Mouse (Mus musculus) heart, embryonic 13.5 days (tissue): ENCODE measurements around the gene Fsd1l. TPM values are rescaled to one million over a fixed set of nuclear protein-coding genes. Genes with fewer than 3 reads are reported as not detected.

Experiments used
- ATAC-seq: fragments of 200-750 bp; cut with Nextera tagmentation; 2 replicates; pipeline ENCODE4 v1.8.0; 2017; ENCODE audit warnings: moderate TSS enrichment; ENCODE audit not compliant: insufficient number of reproducible peaks, low FRiP score, low TSS enrichment; ENCODE audit errors: extremely low read depth
- H3K27ac ChIP-seq: fragments of 300-500 bp; sonication (generic); replicated peaks from 2 replicates; pipeline ENCODE4 v1.5.1; 2015; ENCODE audit warnings: moderate library complexity, mild to moderate bottlenecking, inconsistent platforms
- H3K27me3 ChIP-seq: fragments of 300-500 bp; sonication (generic); replicated peaks from 2 replicates; pipeline ENCODE4 v1.6.1; 2015; ENCODE audit warnings: mild to moderate bottlenecking, inconsistent platforms
- H3K36me3 ChIP-seq: fragments of 300-500 bp; sonication (generic); 2 replicates; pipeline ENCODE4 v1.6.1; 2015; ENCODE audit warnings: mild to moderate bottlenecking, inconsistent platforms
- H3K4me1 ChIP-seq: fragments of 300-500 bp; sonication (generic); 2 replicates; pipeline ENCODE4 v1.6.1; 2015; ENCODE audit warnings: inconsistent platforms
- H3K4me2 ChIP-seq: fragments of 300-500 bp; sonication (generic); 2 replicates; pipeline ENCODE4 v1.6.1; 2015; ENCODE audit warnings: inconsistent platforms, mild to moderate bottlenecking, moderate library complexity
- H3K4me3 ChIP-seq: fragments of 300-500 bp; sonication (generic); 2 replicates; pipeline ENCODE4 v1.5.1; 2015; ENCODE audit warnings: moderate library complexity, mild to moderate bottlenecking, inconsistent platforms
- H3K9ac ChIP-seq: fragments of 300-500 bp; sonication (generic); 2 replicates; pipeline ENCODE4 v1.6.1; 2015; ENCODE audit warnings: inconsistent platforms, mild to moderate bottlenecking, moderate library complexity
- H3K9me3 ChIP-seq: fragments of 300-500 bp; sonication (generic); 2 replicates; pipeline ENCODE4 v1.6.1; 2016; ENCODE audit warnings: inconsistent platforms
- WGBS: fragments of 180-500 bp; shearing (Covaris S2); methylation state at CpG from one replicate; pipeline ENCODE4 v1.1.7; 2015; ENCODE audit warnings: mixed read lengths; 5-methylcytosine and 5-hydroxymethylcytosine counted together
- polyA plus RNA-seq: library from polyadenylated mRNA; unstranded; fragments of >200 nt; fragmentation: Nextera tagmentation; extraction: Ambion mirVana; gene quantifications from 2 replicates; pipeline ENCODE4 v1.2.1, GENCODE M21; 2015

Fsd1l gene
- polyA plus RNA-seq, 1 experiment from 2014 or later = 9.8 TPM

DNA sequence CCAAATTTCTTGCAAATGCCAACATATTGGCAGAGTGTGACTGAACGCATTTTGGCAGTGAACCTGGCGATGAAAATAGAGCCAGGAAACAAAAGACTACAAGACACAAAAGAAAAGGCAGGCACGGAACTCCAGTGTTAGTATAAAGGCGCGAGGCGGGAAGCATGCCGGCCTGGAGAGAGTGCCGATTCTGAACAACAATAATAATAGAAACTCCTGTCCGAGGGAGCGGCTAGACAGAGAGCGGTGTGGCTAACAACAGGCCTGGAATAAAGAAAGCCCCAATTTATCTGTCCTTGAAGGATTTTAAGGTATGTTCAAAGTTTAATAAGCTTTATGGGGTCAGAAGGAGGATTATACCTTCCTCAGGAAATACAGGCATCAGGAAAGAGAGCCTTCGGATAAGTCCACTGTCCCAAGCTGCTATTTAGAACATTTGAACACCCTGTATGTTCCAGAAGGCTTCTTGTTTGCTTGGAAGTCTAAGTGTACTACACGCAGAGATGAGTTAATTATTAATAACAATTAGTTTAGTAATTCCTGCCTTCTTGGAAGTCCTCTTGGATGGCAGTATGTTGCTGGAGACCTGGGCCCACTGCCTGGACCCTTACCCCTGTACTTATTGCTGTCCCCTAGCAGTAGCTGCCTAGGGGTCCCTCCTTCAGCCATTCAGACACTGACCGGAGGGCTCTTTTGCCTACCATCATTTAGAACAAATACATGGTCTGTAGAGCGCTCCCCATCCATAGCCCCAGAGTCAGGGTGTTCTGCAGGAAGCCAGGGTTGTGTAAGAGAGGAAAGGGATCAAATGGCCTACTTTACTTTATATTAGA is 35.0 kb upstream of the Fsd1l start:
- Histone ChIP-seq H3K27me3 (no peaks in the 10 kb centered on the region), H3K4me1 (0 out of 2 replicates have a peak, but pooled peaks cover 9% of the 10 kb centered on the region), H3K4me3 (no peak overlapping the region), H3K9ac (no peak overlapping the region), H3K36me3 (no peaks in the 10 kb centered on the region), H3K9me3 (no peaks in the 10 kb centered on the region), H3K27ac (no peak overlapping the region), H3K4me2 (no peak overlapping the region)
- no peak for ATAC-seq
- WGBS = 68% methylated on average over 15 of the region's 15 CpGs

GRCm38 (mm10) chr4:53600462-53600861 is 30.8 kb upstream of the Fsd1l start:
- H3K27ac ChIP-seq = no peak overlapping the region
- no peak for ATAC-seq
- no peaks in the 10 kb centered on the region for H3K27me3 ChIP-seq
- WGBS = 41% methylated on average over 6 of the region's 6 CpGs
- no peak overlapping the region for H3K9ac ChIP-seq
- H3K36me3 ChIP-seq = no peaks in the 10 kb centered on the region
- H3K4me1 ChIP-seq = no peaks in the 10 kb centered on the region
- no peaks in the 10 kb centered on the region for H3K9me3 ChIP-seq
- no peak overlapping the region for H3K4me2 ChIP-seq
- H3K4me3 ChIP-seq = no peak overlapping the region

- 81% methylated on average over 5 of the region's 5 CpGs for WGBS
- no peaks in the 10 kb centered on the region for H3K4me1 ChIP-seq
Observed at GRCm38 (mm10) chr4:53614576-53615225, 16.6 kb upstream of the Fsd1l start.

DNA sequence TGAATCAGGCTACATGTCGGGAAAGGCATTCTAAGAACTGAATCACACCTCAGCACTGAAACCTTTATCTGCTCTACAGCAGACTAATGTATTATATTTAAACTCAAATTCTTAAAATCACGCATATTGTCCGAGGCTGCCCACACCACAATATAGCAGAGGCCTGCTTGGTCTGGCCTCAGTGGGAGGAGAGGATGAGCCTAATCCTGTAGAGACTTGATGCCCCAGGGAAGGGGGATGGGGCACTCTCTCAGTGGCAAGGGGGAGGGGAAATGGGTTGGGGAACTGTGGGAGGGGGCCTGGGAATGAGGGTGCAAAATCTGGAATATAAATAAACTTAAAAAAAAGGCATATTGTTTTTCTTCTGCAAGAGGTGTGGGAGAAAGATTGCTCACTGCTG is 13.3 kb upstream of the Fsd1l start:
- no peak overlapping the region for H3K4me2 ChIP-seq
- H3K4me3 ChIP-seq = no peak overlapping the region
- H3K36me3 ChIP-seq = no peaks in the 10 kb centered on the region
- WGBS = 50% methylated on average over 3 of the region's 3 CpGs
- H3K9me3 ChIP-seq = no peaks in the 10 kb centered on the region
- no peak for ATAC-seq
- H3K4me1 ChIP-seq = no peaks in the 10 kb centered on the region; the same call in 1 of the 2 replicates
- no peaks in the 10 kb centered on the region for H3K27me3 ChIP-seq
- H3K27ac ChIP-seq = no peak overlapping the region
- no peak overlapping the region for H3K9ac ChIP-seq

More at GRCm38 (mm10) chr4:53614576-53615225, 16.6 kb upstream of the Fsd1l start:
- Histone ChIP-seq H3K27ac (no peak overlapping the region), H3K9ac (no peak overlapping the region), H3K4me3 (no peak overlapping the region), H3K9me3 (no peaks in the 10 kb centered on the region), H3K36me3 (no peaks in the 10 kb centered on the region), H3K27me3 (no peaks in the 10 kb centered on the region), H3K4me2 (no peak overlapping the region)
- ATAC-seq = no peak

- no peak overlapping the region for H3K27ac ChIP-seq
- no peak overlapping the region for H3K4me3 ChIP-seq
- 68% methylated on average over 6 of the region's 6 CpGs for WGBS
Observed at GRCm38 (mm10) chr4:53620104-53620503, 11.2 kb upstream of the Fsd1l start.

DNA sequence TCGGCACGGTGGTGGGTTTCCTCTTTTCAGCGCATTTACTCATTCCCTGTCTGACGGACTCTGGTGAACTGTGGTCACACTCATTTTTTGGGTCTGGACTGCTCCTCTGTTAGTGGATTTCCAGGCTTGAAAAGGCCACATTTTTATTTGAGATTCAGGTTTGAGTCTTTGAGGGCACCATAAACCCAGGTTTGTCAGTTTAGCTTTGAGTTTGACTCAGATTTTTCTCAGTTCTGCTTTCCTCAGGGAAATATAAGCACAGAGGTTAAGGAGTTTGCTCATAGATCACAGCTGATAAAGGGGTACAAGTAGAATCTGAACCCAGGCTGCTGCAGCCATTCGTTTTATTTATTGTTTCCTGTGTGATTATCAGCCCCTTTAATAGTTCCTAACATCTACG is 10.2 kb upstream of the Fsd1l start:
- no peak overlapping the region for H3K9ac ChIP-seq
- no peak overlapping the region for H3K27ac ChIP-seq
- no peak for ATAC-seq
- H3K36me3 ChIP-seq = no peaks in the 10 kb centered on the region
- no peak overlapping the region for H3K4me2 ChIP-seq
- no peaks in the 10 kb centered on the region for H3K9me3 ChIP-seq
- no peak overlapping the region for H3K4me3 ChIP-seq
- H3K4me1 ChIP-seq = peaks cover 9% of the 10 kb centered on the region
- no peaks in the 10 kb centered on the region for H3K27me3 ChIP-seq
- WGBS = 63% methylated on average over 6 of the region's 6 CpGs

More at GRCm38 (mm10) chr4:53620104-53620503, 11.2 kb upstream of the Fsd1l start:
- ATAC-seq = no peak
- Histone ChIP-seq H3K9me3 (no peaks in the 10 kb centered on the region), H3K36me3 (no peaks in the 10 kb centered on the region), H3K27me3 (no peaks in the 10 kb centered on the region), H3K4me2 (no peak overlapping the region), H3K4me1 (peaks cover 8% of the 10 kb centered on the region), H3K9ac (no peak overlapping the region)

GRCm38 (mm10) chr4:53621490-53621889 is 9.8 kb upstream of the Fsd1l start:
- H3K27ac ChIP-seq = no peak overlapping the region
- no peaks in the 10 kb centered on the region for H3K36me3 ChIP-seq
- WGBS = 65% methylated on average over 5 of the region's 5 CpGs
- H3K9ac ChIP-seq = no peak overlapping the region
- H3K9me3 ChIP-seq = no peaks in the 10 kb centered on the region
- H3K4me1 ChIP-seq = peaks cover 9% of the 10 kb centered on the region
- H3K27me3 ChIP-seq = no peaks in the 10 kb centered on the region
- no peak overlapping the region for H3K4me2 ChIP-seq
- H3K4me3 ChIP-seq = no peak overlapping the region
- no peak for ATAC-seq

DNA sequence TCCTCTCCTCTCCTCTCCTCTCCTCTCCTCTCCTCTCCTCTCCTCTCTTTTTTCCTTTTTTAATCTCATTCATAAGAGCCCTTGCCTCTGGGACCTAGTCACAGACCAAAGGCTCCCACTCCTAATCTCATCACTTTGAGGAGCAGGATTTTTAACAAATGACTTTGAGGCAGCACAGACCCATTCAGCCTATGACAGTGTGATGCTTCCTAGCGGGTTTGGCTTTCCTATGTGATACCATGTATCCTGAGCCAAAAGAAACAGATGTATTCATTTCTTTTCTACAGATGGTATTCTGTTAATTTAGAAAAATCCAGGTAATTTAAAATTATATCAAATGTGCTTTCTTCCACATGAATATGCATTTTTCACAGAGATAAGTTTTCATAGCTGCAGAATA is 7.6 kb upstream of the Fsd1l start:
- H3K4me3 ChIP-seq = no peak overlapping the region
- no peak overlapping the region for H3K9ac ChIP-seq
- no peaks in the 10 kb centered on the region for H3K36me3 ChIP-seq
- H3K27me3 ChIP-seq = 0 out of 2 replicates have a peak, but pooled peaks cover 5% of the 10 kb centered on the region
- 60% methylated on average over 1 of the region's 1 CpGs for WGBS
- peaks cover 9% of the 10 kb centered on the region for H3K4me1 ChIP-seq
- H3K4me2 ChIP-seq = no peak overlapping the region
- no peak overlapping the region for H3K27ac ChIP-seq
- no peaks in the 10 kb centered on the region for H3K9me3 ChIP-seq
- no peak for ATAC-seq

GRCm38 (mm10) chr4:53624816-53625215 is 6.5 kb upstream of the Fsd1l start:
- peaks cover 9% of the 10 kb centered on the region for H3K4me1 ChIP-seq
- H3K4me2 ChIP-seq = no peak overlapping the region
- no peaks in the 10 kb centered on the region for H3K36me3 ChIP-seq
- H3K27ac ChIP-seq = 0 out of 2 replicates have a peak overlapping the region, but pooled peaks have one; percentile 5
- 56% methylated on average over 4 of the region's 4 CpGs for WGBS
- H3K27me3 ChIP-seq = 0 out of 2 replicates have a peak, but pooled peaks cover 5% of the 10 kb centered on the region
- ATAC-seq = no peak
- H3K9ac ChIP-seq = 0 out of 2 replicates have a peak overlapping the region, but pooled peaks have one; percentile 5
- no peaks in the 10 kb centered on the region for H3K9me3 ChIP-seq
- H3K4me3 ChIP-seq = no peak overlapping the region

DNA sequence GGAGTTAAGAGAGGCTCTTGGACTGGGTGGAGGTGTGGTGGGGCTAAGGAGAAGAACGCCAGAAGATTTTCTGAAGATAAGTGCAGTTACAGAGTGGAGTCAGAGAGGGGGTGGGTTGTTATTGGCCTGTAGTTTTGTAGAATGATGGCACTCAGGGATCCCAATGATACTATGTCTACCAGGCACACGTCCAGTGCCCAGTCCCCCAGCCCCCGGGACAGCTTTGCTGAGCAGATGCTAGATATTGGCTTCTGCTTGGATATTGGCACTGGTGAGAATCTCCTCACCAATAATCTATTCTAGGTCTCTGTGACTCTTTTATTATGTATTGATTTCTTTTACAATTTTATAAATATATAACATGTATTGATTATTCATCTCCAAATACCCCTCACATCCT is 6.0 kb upstream of the Fsd1l start:
- H3K9ac ChIP-seq = no peak overlapping the region

GRCm38 (mm10) chr4:53628924-53629323 is 2.3 kb upstream of the Fsd1l start:
- Histone ChIP-seq H3K9ac (no peak overlapping the region), H3K4me3 (no peak overlapping the region), H3K27ac (no peak overlapping the region), H3K9me3 (no peaks in the 10 kb centered on the region), H3K27me3 (peaks cover 10% of the 10 kb centered on the region; the same call in 1 of the 2 replicates), H3K4me1 (peaks cover 25% of the 10 kb centered on the region), H3K36me3 (no peaks in the 10 kb centered on the region), H3K4me2 (no peak overlapping the region)
- no peak for ATAC-seq
- 27% methylated on average over 4 of the region's 4 CpGs for WGBS

More for the DNA sequence above, 6.0 kb upstream of the Fsd1l start:
- H3K4me2 ChIP-seq = no peak overlapping the region
- H3K36me3 ChIP-seq = no peaks in the 10 kb centered on the region
- no peak overlapping the region for H3K27ac ChIP-seq
- peaks cover 9% of the 10 kb centered on the region; the same call in 1 of the 2 replicates for H3K27me3 ChIP-seq
- ATAC-seq = no peak
- H3K9me3 ChIP-seq = no peaks in the 10 kb centered on the region
- 74% methylated on average over 3 of the region's 3 CpGs for WGBS
- H3K4me3 ChIP-seq = no peak overlapping the region
- H3K4me1 ChIP-seq = peaks cover 9% of the 10 kb centered on the region
